Mouse (Mus musculus) ovary, postnatal 36 days (tissue): ENCODE data around the gene Cntn4.

Experiments
- DNase-seq: peaks from one replicate; pipeline ENCODE4 v3.0.0; 2022; ENCODE audit warnings: low spot score, mixed read lengths

Gene Cntn4

GRCm38 (mm10) chr6:106645496-106646211, 968.2 kb downstream of the Cntn4 start:
- DNase-seq = no peak

- DNase-seq = no peak
Measured at GRCm38 (mm10) chr6:106646945-106647344, 969.5 kb downstream of the Cntn4 start.

- peak; percentile 33 for DNase-seq
Measured at GRCm38 (mm10) chr6:106663780-106664651, 986.6 kb downstream of the Cntn4 start.

GRCm38 (mm10) chr6:106675581-106675980, 998.1 kb downstream of the Cntn4 start:
- no peak for DNase-seq

- DNase-seq = no peak
Measured at GRCm38 (mm10) chr6:106701931-106702330, 1024.5 kb downstream of the Cntn4 start.

- no peak for DNase-seq
Measured at GRCm38 (mm10) chr6:106705506-106706035, 1028.1 kb downstream of the Cntn4 start.

- DNase-seq = no peak
Measured at GRCm38 (mm10) chr6:106725642-106726041, 1048.2 kb downstream of the Cntn4 start.

- DNase-seq = no peak
Measured at GRCm38 (mm10) chr6:106726078-106726477, 1048.6 kb downstream of the Cntn4 start.

- no peak for DNase-seq
Measured at GRCm38 (mm10) chr6:106727703-106728102, 1050.2 kb downstream of the Cntn4 start.

GRCm38 (mm10) chr6:106729682-106730314, 1052.3 kb downstream of the Cntn4 start:
- DNase-seq = no peak

- no peak for DNase-seq
Measured at GRCm38 (mm10) chr6:106732563-106732962, 1055.1 kb downstream of the Cntn4 start.

GRCm38 (mm10) chr6:106738229-106738628, 1060.8 kb downstream of the Cntn4 start:
- DNase-seq = no peak

- DNase-seq = no peak
Measured at GRCm38 (mm10) chr6:106740244-106740825, 1062.9 kb downstream of the Cntn4 start.

- no peak for DNase-seq
Measured at GRCm38 (mm10) chr6:106743556-106744233, 1066.2 kb downstream of the Cntn4 start.

- no peak for DNase-seq
Measured at GRCm38 (mm10) chr6:106745673-106746394, 1068.4 kb downstream of the Cntn4 start.

GRCm38 (mm10) chr6:106747251-106747650, 1069.8 kb downstream of the Cntn4 start:
- DNase-seq = no peak

- DNase-seq = no peak
Measured at GRCm38 (mm10) chr6:106747804-106748203, 1070.3 kb downstream of the Cntn4 start.
